Mouse (Mus musculus) midbrain, embryonic 16.5 days (tissue): ENCODE results near the gene Dnah14. TPM values are rescaled to one million over a fixed set of nuclear protein-coding genes. Genes with fewer than 3 reads are reported as not detected.

Source experiments
- ATAC-seq: fragments of 200-750 bp; cut with Nextera tagmentation; 2 replicates; pipeline ENCODE4 v1.8.0; 2017; ENCODE audit warnings: moderate TSS enrichment
- H3K27ac ChIP-seq: fragments of 300-500 bp; sonication (generic); 2 replicates; pipeline ENCODE4 v1.5.1; 2014; ENCODE audit warnings: mild to moderate bottlenecking, low read length, mixed read lengths
- H3K27me3 ChIP-seq: fragments of 300-500 bp; sonication (generic); 2 replicates; pipeline ENCODE4 v1.6.1; 2014; ENCODE audit warnings: low read depth, low read length, mixed read lengths; ENCODE audit not compliant: control insufficient read depth, insufficient read depth
- H3K36me3 ChIP-seq: fragments of 300-500 bp; sonication (generic); 2 replicates; pipeline ENCODE4 v1.6.1; 2014; ENCODE audit warnings: mild to moderate bottlenecking, low read length, moderate library complexity, mixed read lengths; ENCODE audit not compliant: control insufficient read depth, insufficient read depth
- H3K4me1 ChIP-seq: fragments of 300-500 bp; sonication (generic); 2 replicates; pipeline ENCODE4 v1.6.1; 2014; ENCODE audit warnings: mild to moderate bottlenecking, low read length, mixed read lengths; ENCODE audit not compliant: control insufficient read depth, insufficient read depth
- H3K4me2 ChIP-seq: fragments of 300-500 bp; sonication (generic); 2 replicates; pipeline ENCODE4 v1.6.1; 2014; ENCODE audit warnings: mild to moderate bottlenecking, low read length, mixed read lengths
- H3K4me3 ChIP-seq: fragments of 300-500 bp; sonication (generic); 2 replicates; pipeline ENCODE4 v1.5.1; 2014; ENCODE audit warnings: low read depth, mild to moderate bottlenecking, low read length, moderate library complexity, mixed read lengths
- H3K9ac ChIP-seq: fragments of 300-500 bp; sonication (generic); 2 replicates; pipeline ENCODE4 v1.6.1; 2014; ENCODE audit warnings: low read depth, low read length, mixed read lengths
- H3K9me3 ChIP-seq: fragments of 300-500 bp; sonication (generic); replicated peaks from 2 replicates; pipeline ENCODE4 v1.6.1; 2014; ENCODE audit warnings: mild to moderate bottlenecking, low read length, mixed read lengths; ENCODE audit not compliant: control insufficient read depth, poor library complexity, severe bottlenecking
- WGBS: fragments of 180-500 bp; shearing (Covaris S2); extraction: QIAGEN DNeasy Blood & Tissue Kit; methylation state at CpG from one replicate; pipeline ENCODE4 v1.1.7; 2014; 5-methylcytosine and 5-hydroxymethylcytosine counted together
- polyA plus RNA-seq: library from polyadenylated mRNA; unstranded; fragments of >200 nt; fragmentation: Nextera tagmentation; extraction: Ambion mirVana; gene quantifications from 2 replicates; pipeline ENCODE4 v1.2.1, GENCODE M21; 2015

Dnah14 gene
- polyA plus RNA-seq, 1 experiment from 2014 or later: 0.36 TPM

DNA sequence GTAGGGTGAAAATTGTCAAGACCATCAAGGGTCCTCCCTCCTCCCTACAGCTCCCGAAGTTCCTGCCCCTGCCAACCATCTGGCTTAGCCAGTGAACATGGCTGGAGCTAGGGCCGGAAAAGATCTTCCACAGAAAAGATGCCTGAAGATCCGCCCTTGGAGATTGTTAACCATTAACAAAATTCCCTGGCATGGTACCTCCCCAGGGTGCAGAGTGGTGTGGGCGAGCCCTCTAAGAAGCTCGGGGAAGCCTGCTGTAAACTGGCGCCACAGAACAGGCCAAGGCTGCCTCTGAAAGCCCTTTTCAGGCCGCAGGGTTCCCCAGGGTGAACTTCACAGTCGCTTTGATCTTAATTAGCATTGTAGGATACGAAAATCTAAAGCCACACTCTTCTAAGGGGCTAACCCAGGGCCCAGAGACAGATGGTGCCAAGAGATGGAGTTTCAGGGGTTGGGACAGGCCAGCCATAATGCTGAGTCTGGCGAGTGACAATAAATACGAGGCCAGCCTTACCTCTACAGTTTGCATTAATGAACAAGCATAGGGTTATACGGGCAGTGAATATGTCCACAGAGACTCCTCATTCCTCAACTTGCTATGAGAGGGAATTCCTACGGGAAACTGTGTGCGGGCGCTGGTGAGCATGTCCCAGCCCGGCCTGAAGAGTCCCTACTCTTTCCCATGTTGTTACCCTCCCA lies 286.5 kb downstream of the Dnah14 start:
- H3K36me3 ChIP-seq: no peaks in the 10 kb centered on the region
- H3K9ac ChIP-seq: no peak overlapping the region

DNA sequence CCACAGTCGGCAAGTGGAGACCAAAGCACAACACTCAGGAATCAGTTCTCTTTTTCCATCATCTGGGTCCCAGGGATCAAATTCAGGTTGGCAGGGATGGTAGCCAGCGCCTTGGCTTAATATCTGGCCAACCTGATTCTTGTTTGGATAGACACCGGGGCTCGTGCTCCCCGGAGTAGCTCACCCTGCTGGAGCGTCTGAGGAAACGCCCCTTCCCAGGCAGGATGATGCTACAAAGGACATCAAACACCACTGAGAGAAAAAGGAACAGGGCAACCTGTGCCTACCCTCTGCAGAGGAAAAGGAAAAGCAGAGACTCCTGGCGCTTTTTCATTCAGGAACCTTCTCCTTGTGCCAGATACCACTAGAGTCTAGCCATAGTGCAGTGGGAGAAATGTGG lies 287.1 kb downstream of the Dnah14 start:
- H3K4me2 ChIP-seq: no peak overlapping the region
- no peak overlapping the region for H3K27ac ChIP-seq
- H3K9ac ChIP-seq: no peak overlapping the region
- no peak for ATAC-seq
- no peaks in the 10 kb centered on the region for H3K27me3 ChIP-seq
- H3K36me3 ChIP-seq: no peaks in the 10 kb centered on the region
- H3K4me1 ChIP-seq: no peaks in the 10 kb centered on the region
- no peaks in the 10 kb centered on the region for H3K9me3 ChIP-seq
- WGBS: 41% methylated on average over 8 of the region's 8 CpGs
- no peak overlapping the region for H3K4me3 ChIP-seq

More for the DNA sequence above, 286.5 kb downstream of the Dnah14 start:
- H3K4me1 ChIP-seq: no peaks in the 10 kb centered on the region
- no peak overlapping the region for H3K4me2 ChIP-seq
- no peak overlapping the region for H3K4me3 ChIP-seq
- no peaks in the 10 kb centered on the region for H3K27me3 ChIP-seq
- no peak for ATAC-seq
- H3K27ac ChIP-seq: no peak overlapping the region
- 45% methylated on average over 16 of the region's 16 CpGs for WGBS
- no peaks in the 10 kb centered on the region for H3K9me3 ChIP-seq

Other genes starting within 250 kb of the Dnah14 start
- 11.3 and 11.4 TPM in 2 replicates for gene Cnih3, start 223.9 kb upstream of the Dnah14 start, polyA plus RNA-seq
- gene Ccdc121, start 65.1 kb upstream of the Dnah14 start, polyA plus RNA-seq: 0.11 and 0.23 TPM in 2 replicates